Mouse (Mus musculus) gastrocnemius, postnatal 36 days (tissue): Measurements from ENCODE around the gene Scel. TPM values are rescaled to one million over a fixed set of nuclear protein-coding genes. Genes with fewer than 3 reads are reported as not detected.
A peak's percentile ranks its signal among the peaks of the same experiment; 100 is the strongest.

ENCODE experiments used
- DNase-seq, 2 experiments: peaks; one replicate each; pipeline ENCODE4 v3.0.0; 2022
- intact Hi-C: fragments of 180-260 bp; cut with DNase I; formaldehyde crosslinking; loops from one replicate; pipeline ENCODE4 v1.15.1; 2025
- total RNA-seq, 2 experiments: library from RNA; stranded (reverse); gene quantifications; 2 replicates each; pipeline ENCODE4 v1.2.3; 2021

Gene Scel
- total RNA-seq, 2 experiments from 2014 or later: 0.20 TPM; not detected in 1

DNA sequence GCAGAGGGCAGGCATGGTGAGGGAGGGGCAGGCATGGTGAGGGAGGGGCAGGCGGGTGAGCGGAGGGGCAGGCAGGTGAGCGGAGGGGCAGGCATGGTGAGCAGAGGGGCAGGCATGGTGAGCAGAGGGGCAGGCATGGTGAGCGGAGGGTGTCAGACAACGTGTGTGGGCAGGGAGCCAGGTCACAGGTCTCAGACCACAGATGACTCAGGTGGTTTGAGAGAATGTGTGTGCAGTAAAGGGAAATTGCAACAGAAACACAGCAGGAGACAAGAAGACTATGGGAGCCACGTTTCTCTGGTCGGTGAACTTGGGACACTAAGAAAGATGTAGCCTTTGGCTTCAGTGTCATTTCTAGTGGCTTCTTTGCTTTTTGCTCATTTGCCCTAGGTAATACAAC is 8.6 kb upstream of the Scel start:
- no peak for DNase-seq
- intact Hi-C loops: no loop called here

DNA sequence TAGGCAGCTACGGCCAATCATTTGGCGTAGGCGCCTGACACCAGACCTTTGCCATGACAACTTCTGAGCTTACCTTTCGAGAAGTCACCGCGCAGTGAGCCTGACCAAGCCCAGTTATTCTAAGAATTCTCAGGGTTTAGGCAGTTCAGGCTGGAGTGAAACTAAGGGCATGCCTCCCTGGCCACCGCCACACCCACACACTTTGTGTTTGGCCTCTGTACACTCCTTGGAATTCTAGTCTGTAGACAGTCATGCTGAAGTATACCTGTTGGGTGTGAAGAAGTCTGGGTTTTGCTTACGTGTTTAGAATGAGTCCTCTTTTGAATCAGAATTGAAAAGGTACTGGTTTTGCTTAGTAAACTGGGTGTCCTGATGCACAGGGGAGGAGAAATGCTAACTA is 3.6 kb upstream of the Scel start:
- intact Hi-C loops: no loop called here
- no peak for DNase-seq

DNA sequence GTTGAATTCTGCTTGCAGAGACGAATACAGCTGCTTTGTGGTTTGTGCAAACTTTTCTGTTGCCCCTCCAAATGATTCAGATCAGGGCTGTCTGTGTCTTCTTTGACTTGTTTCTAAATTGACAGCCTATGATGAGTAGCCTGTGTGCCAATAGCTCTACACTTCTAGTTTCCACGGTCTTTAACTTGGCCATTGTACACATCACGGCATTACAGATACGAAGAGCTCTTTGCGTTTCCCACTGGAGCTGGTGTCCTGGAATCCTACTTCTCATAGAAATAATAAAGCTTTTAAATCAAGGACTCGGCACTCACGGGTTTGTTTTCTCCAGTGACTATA is 300 bp downstream of the Scel start:
- no peak for DNase-seq
- intact Hi-C loops: no loop called here

DNA sequence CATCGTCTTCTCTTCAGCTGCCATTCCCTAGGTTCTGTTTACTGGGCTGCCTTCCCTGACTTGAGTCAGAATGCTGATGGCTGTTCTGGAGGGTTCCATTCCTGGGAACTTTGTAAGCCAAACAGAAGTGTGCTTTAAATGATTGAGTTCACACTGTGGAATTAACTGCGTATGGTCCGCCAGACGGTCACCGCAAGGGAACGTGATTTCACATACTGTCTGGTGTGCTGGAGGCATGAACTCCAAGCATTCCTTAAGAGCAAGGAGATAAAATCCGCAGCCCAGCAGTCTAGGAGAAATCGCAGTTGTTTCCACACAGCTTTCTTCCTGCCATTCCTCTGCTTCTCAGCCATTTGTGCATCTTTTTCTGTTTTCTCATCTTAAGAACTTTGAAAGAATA is 2.3 kb downstream of the Scel start:
- intact Hi-C loops: no loop called here
- DNase-seq: no peak

DNA sequence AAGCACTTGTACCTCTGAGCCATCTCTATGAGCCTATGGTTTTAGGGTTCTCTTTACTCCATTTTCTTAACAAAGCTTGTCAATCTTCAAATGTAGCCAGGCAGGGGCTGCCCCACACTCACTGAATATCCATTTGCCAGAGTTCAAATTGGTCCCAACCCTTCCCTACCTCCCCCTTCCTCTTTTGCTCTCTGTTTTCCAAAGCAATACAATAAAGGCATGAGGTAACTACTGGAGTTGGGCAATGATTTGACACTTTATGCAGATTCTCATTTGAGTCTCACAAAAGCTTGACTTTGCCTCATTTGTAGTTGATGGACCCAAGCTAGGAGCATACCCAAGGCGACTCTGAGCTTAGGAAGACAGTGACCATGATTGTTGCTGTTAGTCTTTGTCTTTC is 13.1 kb downstream of the Scel start:
- no peak for DNase-seq
- intact Hi-C loops: no loop called here

DNA sequence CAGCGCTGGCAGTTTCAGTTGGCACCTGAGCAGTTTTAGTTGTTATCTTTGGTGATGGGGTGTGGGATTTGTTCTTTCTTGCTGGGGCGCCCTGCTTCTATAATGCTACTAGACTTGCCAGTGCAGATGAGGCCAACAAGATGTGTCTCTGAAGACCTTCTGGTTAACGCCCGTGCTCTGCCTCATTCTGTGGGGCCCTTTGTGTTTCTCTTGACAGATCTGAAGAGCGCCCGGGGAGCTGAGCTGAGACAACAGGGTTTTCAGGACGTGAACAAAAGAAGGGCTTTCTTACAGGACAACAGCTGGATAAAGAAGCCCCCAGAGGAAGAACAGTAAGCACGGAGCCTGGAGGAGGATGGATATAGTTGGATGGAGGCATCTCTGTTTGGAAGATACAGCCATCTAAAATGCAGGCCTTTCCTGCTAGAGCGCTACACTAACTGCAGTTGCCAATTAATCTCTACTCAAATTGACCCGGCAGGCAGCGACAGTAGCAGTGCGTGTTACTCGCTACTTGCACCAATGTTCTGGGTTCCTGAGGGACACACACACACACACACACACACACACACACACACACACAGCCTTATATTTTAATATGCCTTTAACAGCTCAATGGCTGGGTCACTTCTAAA is 16.7 kb downstream of the Scel start:
- no peak for DNase-seq
- intact Hi-C loops: loop anchor here (10.0 kb wide), 1 partner anchor 465 kb away; no protein-coding TSS in a partner anchor

DNA sequence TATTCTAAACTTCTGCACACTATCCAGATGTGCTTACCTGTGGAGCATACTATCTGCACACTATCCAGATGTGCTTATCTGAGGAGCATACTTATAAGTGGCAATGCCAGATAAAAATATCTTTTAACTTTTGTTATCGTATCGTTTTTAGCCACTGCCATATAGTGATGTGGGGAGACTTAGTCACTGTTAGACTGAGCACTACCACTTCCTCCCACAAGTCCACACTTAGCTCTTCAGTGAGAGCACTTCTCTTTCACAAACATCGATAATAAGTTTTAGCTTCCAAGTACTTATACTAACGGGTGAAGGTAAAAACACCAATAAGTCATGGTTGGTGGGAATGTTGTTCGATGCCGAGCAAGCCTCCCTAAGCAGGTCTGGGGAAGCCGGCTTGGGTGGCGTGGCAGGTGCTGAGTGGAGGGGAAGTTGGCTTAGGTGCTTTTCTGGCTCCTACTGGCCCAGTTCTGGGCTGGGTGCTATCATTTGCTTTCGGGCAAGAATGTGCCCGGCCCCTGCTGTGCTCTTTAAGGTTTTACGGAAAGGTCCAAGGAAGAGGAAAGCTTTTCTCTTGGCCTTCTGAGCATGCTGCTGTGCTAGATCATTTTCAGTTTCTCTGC is 18.7 kb downstream of the Scel start:
- no peak for DNase-seq
- intact Hi-C loops: loop anchor here (10.0 kb wide), 1 partner anchor 467 kb away; no protein-coding TSS in a partner anchor

DNA sequence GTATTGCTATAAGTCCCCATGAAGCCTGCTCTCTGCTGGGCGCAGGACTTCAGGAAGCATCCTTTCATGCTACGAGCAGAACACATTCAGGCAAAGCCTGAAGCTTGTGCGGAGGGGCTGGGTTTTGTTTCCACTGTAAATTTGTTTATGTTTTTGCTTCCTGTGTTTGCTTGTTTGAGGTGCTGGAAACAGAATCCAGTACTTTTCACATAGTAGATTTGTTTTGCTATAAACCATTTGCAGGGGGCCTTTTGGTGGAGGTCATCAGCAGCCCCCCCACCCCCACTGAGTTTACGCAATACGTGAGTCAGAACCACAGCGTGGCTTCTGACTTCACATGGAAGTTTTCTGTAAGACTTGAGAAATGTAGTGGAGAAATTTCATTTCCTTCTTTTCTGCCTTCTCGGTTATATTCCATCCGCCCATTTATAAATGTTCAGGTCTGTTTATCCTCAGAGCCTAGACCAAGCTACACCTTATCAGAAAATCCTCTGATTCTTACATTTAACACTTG is 22.4 kb downstream of the Scel start:
- no peak for DNase-seq
- intact Hi-C loops: loop anchor here (2.0 to 10.0 kb wide), 2 partner anchors 471 to 521 kb away; no protein-coding TSS in a partner anchor

DNA sequence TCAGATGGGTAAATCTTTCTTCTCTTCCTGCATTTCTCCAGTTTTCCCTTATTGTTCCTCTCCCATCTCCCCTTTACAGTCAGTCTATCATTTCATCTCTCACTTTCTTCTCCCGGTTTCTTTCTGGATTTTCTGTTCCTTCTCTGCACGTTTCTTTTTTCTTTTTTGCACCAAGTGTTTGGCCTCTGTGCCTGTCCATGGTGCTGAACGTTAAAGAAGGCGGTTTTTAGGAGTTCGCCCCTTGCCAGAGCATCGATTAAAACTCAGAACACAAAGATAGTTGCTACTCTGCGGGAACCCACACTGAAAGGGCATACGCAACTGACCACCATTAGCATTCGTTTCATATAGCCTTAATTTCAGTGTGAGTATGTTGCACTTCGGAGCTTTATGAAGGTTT is 23.2 kb downstream of the Scel start:
- intact Hi-C loops: loop anchor here (2.0 to 10.0 kb wide), 2 partner anchors 472 to 522 kb away; no protein-coding TSS in a partner anchor
- no peak for DNase-seq

DNA sequence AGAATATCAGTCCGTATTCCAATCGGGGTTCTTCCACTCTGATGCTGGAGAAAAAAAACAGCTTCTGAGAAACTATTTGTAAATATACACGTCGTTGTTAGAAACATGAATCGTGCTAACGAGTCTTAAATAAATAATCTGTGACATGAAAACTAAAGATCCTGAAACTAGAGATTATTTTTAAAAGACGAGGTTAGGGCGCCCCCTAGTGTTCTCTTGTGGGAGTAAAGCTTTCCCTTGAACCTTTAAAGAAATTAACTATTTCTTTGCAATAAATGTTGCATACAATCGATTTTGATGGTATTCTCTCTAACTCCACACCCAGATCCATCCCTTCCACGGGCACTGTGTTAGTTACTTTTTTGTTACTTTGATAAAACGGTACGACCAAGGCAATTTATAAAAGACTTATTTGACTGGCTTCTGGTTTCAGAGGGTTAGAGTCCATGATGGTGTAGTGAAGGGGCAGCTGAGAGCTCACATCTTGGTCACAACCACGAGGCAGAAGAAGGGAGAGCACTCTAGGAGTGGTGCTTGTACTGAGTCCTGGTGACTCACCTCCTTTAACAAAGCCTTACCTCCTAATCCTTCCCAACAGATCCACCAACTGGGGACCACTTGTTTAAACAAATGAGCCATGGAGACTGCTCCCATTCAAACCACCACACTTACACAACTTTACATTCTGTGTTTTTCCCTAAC is 24.4 kb downstream of the Scel start:
- intact Hi-C loops: loop anchor here (2.0 to 10.0 kb wide), 2 partner anchors 473 to 523 kb away; no protein-coding TSS in a partner anchor
- DNase-seq: no peak

DNA sequence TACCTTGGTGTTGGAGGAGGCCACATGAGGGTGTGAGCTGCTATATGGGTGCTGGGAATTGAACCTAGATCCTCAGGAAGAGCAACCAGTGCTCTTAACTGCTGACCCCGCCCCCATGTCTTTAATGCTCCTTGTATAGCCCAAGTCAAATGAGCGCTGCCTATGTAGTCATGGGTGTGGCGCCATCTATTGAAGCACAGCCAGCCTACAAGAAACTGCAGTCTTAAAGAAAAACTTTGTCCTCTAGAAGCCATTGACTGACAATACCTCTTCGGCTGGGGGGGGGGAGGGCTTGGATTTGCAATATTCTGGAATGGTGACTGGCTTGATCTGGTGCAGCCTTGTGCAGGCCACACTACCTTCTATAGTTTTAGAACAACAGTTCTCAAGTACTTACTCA is 26.7 kb downstream of the Scel start:
- intact Hi-C loops: loop anchor here (10.0 kb wide), 1 partner anchor 475 kb away; no protein-coding TSS in a partner anchor
- DNase-seq: no peak

DNA sequence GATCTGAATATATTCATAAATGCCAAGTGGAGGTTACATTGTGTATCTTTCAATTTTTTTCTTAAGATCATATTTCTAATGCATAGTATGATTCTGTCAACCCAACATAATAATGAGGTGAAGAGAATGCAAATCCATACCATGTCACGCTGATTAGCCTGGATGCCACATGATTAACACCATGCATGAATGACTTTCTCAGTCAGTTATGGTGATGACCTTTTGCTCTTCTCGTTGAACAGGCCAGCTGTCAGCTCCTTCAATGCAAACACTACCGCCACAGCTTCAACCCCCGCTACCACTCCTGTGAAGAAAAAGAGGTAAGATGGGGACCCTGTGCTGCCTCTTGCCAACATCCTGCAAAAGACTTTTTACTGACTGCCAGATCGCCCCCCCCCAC is 28.5 kb downstream of the Scel start:
- no peak for DNase-seq
- intact Hi-C loops: no loop called here

DNA sequence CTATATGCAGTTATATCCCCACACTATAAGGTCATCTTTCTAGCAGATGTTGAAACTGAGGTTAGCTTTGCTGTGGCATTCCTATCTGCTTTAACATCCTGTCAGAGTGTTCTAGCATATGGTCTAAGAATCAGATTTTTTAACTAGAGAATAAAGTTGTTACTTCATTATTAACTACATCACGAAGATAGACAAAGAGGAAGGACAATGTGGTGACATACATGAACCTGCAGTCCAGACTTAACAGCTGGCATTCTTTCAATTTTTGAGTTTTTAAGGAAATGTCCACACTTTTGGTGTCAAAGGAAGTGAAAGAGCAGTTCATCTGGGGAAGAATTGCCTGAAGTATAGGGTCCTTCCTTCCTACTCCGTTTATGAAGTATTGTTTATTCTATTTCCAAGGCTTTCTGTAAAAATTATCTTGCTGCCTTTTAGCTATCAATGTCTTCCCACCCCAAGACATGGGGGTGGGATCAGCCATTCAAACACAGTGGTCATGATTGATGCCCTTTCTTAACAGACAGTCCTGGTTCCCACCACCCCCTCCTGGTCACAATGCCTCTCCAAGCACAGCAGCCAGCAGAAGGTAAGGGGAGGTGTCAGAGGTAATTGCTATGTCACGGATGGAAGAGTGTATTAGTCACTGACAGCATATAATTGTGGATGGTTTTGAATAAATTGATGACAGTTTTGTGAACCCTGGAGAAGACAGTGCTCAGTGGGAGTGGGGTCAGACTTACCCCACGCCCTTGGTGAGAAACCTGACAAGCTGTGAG is 30.4 kb downstream of the Scel start:
- no peak for DNase-seq
- intact Hi-C loops: no loop called here

DNA sequence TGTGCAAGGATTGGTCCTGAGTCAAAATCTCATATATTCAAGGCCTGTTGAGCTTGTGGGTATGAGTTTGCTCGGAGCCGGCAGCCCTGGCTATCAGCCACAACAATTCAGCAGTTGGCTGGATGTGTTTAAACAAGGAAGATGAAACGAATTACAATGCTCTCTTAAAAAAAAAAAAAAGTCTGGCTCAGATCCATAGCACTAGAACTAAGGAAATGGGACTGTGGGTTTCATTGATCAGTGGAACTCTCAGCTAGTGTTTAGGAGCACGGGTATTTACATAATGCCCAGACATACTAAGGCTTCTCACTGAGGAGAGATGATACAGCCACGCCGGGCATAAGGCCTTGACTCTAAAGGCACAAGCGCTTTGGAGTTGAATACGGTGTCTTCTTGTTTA is 32.6 kb downstream of the Scel start:
- intact Hi-C loops: no loop called here
- no peak for DNase-seq

DNA sequence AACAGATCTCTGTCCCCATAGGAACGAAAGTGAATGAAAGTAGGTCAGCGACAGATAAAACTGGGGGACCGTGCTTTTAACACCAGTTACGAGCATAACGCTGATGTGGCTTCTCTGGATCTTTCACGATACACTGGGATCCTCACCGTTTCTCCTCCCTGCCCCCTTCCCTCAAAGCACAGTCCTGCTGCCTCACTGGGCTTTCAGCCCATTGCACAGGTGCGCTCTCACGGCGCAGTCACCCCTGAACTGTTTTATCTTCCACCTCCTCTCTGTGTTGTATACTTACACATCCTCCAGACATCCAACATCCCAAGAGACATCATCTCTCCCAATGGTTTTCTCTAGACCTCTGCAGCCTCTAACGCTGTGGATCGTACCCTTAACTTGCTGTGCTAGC is 33.1 kb downstream of the Scel start:
- intact Hi-C loops: no loop called here
- no peak for DNase-seq

DNA sequence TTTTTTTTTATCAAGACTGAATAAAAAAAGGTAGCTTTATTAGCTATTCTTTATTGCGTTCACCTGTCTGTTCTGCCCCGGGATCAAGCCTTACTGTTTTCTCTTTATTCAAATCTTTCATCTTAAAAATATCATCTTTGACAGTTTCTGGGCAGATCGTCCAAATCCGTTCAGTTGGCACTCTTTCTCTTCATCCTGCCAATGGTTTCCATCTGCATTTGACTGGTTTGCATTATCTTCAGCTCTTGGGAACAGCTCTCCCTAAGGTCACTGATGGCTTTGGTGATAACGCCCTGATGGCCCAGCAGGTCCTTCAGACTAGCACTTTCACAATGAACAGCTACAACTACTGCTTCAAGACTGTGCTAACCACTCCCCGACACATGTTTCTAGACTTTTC is 35.1 kb downstream of the Scel start:
- intact Hi-C loops: no loop called here
- no peak for DNase-seq

DNA sequence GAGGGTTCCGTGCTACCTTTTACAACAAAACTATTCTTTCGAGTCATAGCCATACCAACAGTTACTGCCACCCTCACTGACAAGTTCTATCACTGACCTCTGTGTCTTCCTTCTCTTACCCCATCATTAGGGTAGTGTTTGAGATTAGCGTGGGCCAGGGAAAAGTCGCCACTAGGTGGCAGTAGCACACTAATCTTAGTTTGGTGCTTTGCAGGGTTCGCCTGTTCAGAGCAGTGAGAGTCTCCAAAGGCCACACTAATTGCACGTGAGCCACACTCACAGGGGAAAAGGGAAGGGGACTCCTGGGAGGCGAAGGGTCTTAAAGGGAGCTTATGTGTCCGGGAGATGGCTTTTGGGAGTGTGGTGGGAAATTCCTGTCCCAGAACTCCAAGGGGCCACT is 37.3 kb downstream of the Scel start:
- peak; percentile 50 to 53 for DNase-seq
- intact Hi-C loops: loop anchor here (1.0 kb wide), 1 partner anchor 145 kb away; no protein-coding TSS in a partner anchor

DNA sequence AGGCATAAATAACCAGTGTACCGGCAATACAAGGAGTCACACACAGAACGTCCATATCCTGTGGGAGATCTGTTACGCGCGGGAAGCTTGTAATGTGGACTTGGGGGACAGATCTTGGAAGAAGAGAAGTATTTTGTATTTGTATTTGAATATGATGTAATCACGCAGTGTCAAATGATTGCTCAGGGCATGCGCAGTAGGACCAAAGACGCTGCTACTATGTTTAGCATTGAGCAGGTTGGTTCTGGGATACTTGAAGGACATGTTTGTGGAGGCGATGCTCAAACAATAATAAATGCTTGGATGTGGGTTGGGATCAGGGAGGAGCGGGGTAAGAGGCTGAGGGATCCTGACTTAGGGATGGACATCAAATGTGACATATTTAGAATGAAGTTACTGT is 37.8 kb downstream of the Scel start:
- intact Hi-C loops: loop anchor here (1.0 kb wide), 1 partner anchor 144 kb away; no protein-coding TSS in a partner anchor
- no peak for DNase-seq

DNA sequence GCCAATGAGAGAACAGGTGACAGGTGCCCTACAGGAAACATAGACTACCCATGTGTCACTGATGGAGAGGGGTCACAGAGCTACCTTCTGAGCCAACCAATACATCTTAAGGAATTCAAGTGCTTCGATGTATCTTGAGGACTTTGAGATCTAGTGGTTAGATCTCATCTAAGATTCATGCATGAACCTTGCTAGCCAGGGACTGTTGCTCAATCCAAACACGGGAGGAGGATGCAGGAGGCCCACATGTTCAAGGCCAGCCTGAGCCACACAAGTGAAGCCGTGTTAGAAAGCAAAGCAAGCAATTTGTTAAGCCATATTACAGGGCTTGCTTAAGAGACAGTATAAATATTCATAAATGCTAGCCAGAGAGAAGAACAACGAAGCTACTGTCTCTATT is 38.8 kb downstream of the Scel start:
- intact Hi-C loops: no loop called here
- no peak for DNase-seq

DNA sequence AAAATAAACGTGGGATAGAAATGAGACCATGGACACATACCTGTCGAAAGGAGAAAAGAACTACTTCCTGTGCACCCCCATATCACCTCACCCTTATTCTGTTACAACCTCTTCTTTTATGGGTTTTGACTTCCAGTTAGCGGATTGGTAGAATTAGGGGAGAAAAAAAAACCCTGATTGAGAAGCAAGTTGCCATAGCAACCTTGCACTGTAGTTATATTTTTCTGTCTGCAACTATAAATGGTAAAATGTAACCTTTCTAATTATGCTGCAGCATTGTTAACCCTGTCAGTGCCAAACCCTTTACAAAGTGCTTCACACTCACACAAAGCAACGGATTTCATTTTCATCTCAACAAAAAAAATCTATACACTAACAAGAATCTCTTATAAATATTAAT is 39.2 kb downstream of the Scel start:
- no peak for DNase-seq

DNA sequence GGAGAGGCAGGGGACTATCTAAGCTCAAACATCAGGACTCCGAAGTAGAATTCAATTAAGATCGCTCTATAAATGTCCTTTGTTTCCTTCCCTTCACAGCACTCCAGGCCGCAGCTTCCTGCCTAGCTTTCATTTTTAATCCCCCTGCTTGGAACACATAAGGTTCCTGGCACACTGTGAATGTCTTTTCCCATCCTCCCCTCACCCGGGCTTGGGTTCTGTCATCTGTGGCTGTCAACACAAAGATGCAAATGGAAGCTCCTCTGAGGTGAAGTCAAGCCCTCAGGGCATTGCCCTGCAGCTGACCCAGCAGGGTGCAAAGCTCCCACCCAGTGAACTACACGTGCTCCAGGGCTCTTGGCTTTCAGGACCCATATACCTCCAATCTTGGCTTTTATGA is 43.5 kb downstream of the Scel start:
- DNase-seq: no peak
- intact Hi-C loops: no loop called here

More for the DNA sequence above, 39.2 kb downstream of the Scel start:
- intact Hi-C loops: no loop called here
